Mouse (Mus musculus) liver, embryonic 12.5 days (tissue): Measurements from ENCODE around the gene Neil1. TPM values are rescaled to one million over a fixed set of nuclear protein-coding genes. Genes with fewer than 3 reads are reported as not detected.

ENCODE experiments used
- ATAC-seq: fragments of 200-750 bp; cut with Nextera tagmentation; 2 replicates; pipeline ENCODE4 v1.8.0; 2017; ENCODE audit warnings: moderate number of reproducible peaks, mild to moderate bottlenecking, moderate library complexity
- H3K27ac ChIP-seq: fragments of 300-500 bp; sonication (generic); 2 replicates; pipeline ENCODE4 v1.5.1; 2016; ENCODE audit warnings: mild to moderate bottlenecking
- H3K27me3 ChIP-seq: fragments of 300-500 bp; sonication (generic); replicated peaks from 2 replicates; pipeline ENCODE4 v1.6.1; 2016; ENCODE audit warnings: mild to moderate bottlenecking, moderate library complexity
- H3K36me3 ChIP-seq: fragments of 300-500 bp; sonication (generic); 2 replicates; pipeline ENCODE4 v1.6.1; 2016; ENCODE audit warnings: mild to moderate bottlenecking, moderate library complexity
- H3K4me1 ChIP-seq: fragments of 300-500 bp; sonication (generic); 2 replicates; pipeline ENCODE4 v1.6.1; 2016
- H3K4me2 ChIP-seq: fragments of 300-500 bp; sonication (generic); 2 replicates; pipeline ENCODE4 v1.6.1; 2016; ENCODE audit warnings: mild to moderate bottlenecking, moderate library complexity
- H3K4me3 ChIP-seq: fragments of 300-500 bp; sonication (generic); 2 replicates; pipeline ENCODE4 v1.5.1; 2016; ENCODE audit warnings: mild to moderate bottlenecking, moderate library complexity
- H3K9ac ChIP-seq: fragments of 300-500 bp; sonication (generic); 2 replicates; pipeline ENCODE4 v1.6.1; 2016; ENCODE audit warnings: mild to moderate bottlenecking, moderate library complexity
- H3K9me3 ChIP-seq: fragments of 300-500 bp; sonication (generic); replicated peaks from 2 replicates; pipeline ENCODE4 v1.6.1; 2016; ENCODE audit warnings: mild to moderate bottlenecking, moderate library complexity
- WGBS: fragments of 180-500 bp; shearing (Covaris S2); methylation state at CpG from one replicate; pipeline ENCODE4 v1.1.7; 2016; ENCODE audit not compliant: insufficient replicate concordance; 5-methylcytosine and 5-hydroxymethylcytosine counted together
- polyA plus RNA-seq: library from polyadenylated mRNA; unstranded; fragments of >200 nt; fragmentation: Nextera tagmentation; extraction: Ambion mirVana; gene quantifications from 2 replicates; pipeline ENCODE4 v1.2.1, GENCODE M21; 2016

Gene Neil1
- polyA plus RNA-seq = 2.2 and 2.5 TPM in 2 replicates

DNA sequence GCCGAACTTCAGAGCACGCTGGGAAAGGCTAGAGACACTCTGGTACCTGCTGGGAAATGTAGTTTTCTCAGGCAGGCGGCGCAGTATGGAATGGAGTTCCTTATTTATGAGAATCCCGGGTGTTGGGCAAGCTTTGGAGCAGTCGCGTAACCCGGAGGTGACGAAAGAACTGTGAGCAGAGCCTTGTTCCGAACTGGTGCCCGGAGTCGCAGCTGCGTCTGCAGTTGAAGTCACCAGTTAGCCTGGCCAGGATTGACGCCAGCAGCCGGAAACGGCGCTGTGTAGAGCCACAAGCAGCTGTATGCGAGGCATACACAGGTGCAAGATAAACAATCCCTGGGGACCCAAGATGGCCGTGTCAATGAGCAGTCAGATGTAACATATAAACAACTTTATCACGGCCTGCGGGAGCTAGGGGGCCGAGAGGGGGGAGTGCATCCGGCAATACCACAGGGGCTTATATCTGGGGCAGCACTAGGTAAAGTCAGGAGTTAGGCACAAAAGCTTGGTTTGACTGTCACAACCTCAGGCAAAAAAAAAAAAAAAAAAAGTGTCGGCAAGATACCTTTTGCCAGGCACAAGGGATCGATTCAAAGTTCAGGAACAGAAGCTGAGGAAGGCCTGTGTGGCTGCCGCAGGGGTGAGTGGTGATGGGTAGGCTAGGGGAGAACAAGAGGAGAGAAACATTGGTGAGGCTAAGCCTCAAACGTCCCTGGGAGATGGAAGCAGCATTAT lies at the start of gene Neil1:
Gene Neil1, minus strand, starts transcription at position 162 of the 735 bp plus-strand sequence.
- no peaks in the 10 kb centered on the region for H3K27me3 ChIP-seq
- H3K4me2 ChIP-seq = peak within 1 kb of the TSS; percentile 82
- H3K36me3 ChIP-seq = no peaks in the 10 kb centered on the region
- no peaks in the 10 kb centered on the region for H3K9me3 ChIP-seq
- peak within 1 kb of the TSS; percentile 81 for H3K27ac ChIP-seq
- peak within 1 kb of the TSS; percentile 65 for H3K4me3 ChIP-seq
- peaks cover 20% of the 10 kb centered on the region for H3K4me1 ChIP-seq
- peak within 1 kb of the TSS; percentile 71 for H3K9ac ChIP-seq
- WGBS = 2% methylated on average over 27 of the region's 27 CpGs
- ATAC-seq = peak; percentile 89

DNA sequence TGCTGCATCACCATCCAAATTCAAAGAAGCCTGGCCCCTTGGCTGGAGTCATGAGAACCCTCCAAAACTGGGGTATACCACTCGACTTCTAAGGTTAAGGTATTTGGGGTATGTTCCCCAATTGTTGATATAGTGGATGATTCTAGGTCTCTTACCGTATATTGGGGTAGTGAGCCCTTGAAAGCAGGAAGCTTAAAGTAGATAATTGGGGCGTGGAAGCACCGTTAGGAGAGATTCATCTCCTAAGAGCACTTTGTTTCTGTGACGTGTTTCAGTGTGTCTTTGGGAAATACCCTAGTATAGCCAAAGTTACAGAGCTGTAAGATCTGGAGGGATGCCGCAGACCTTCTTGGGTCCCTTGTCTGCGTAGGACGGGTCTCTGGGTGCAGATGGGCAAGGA lies 49.3 kb upstream of the Neil1 start:
- Histone ChIP-seq H3K9me3 (no peaks in the 10 kb centered on the region), H3K4me1 (no peaks in the 10 kb centered on the region), H3K27ac (no peak overlapping the region), H3K4me2 (no peak overlapping the region), H3K9ac (no peak overlapping the region), H3K27me3 (no peaks in the 10 kb centered on the region; the same call in 1 of the 2 replicates), H3K36me3 (no peaks in the 10 kb centered on the region), H3K4me3 (no peak overlapping the region)
- WGBS = 50% methylated on average over 8 of the region's 8 CpGs
- ATAC-seq = no peak

DNA sequence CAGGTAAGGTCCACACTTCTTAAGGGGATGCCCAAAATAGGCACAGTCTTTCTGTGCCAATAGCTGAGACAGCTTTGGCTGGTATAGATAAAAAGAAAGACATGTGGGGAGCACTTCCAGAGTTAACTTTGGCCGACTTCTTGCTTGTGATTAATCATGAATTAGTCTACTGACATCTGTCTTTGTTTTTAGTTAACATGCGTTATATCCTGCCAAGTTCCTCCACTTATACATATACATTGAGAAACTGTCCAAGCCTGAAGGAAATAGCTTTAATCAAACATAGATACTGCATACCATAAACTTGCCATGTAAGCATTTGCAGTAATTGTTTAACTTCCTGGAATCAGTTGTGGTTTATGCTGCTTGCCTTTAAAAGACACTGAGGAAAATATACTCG lies 48.6 kb upstream of the Neil1 start:
- Histone ChIP-seq H3K36me3 (no peaks in the 10 kb centered on the region), H3K4me1 (no peaks in the 10 kb centered on the region), H3K4me2 (no peak overlapping the region), H3K9ac (no peak overlapping the region), H3K27ac (no peak overlapping the region), H3K9me3 (no peaks in the 10 kb centered on the region), H3K4me3 (no peak overlapping the region), H3K27me3 (no peaks in the 10 kb centered on the region; the same call in 1 of the 2 replicates)
- WGBS = 54% methylated on average over 3 of the region's 3 CpGs
- ATAC-seq = no peak

DNA sequence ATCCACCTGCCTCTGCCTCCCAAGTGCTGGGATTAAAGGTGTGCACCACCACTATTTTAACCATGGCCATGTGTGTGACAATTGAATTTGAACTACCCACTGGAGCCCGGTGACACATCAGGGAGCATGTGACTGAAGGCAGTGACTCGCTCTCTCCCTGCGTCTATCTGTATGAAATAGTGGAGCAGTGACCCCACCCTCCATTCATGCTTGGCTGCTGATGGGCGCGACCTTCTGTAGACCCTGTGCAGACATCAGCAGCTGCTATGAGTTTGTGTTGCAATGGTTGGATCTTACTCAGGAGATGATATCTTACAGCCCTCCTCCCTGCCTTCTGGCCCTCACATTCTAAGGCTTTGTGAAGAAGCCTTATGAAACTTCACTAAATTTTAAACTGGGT lies 20.3 kb upstream of the Neil1 start:
- Histone ChIP-seq H3K27me3 (0 out of 2 replicates have a peak, but pooled peaks cover 4% of the 10 kb centered on the region), H3K27ac (no peak overlapping the region)
- WGBS = 63% methylated on average over 5 of the region's 5 CpGs

DNA sequence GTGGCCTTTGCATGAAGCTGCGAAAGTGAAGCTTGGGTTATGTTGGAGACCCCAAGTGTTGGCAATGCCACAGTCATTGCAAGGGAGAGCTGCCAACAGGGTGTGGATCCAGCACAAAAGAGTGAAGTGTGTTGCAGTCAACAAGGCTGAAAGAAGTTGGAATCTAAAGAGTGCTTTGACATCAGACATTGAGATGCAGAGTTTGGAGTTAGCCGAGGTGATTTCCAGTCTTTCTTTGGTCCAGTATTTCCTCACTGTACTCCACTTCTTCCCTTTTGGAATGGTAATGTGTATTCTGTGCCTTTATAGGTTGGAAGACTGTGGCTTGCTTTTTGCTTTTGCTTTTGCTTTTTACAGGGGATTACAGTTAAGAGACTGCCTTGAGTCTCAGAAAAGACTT lies 18.1 kb upstream of the Neil1 start:
- Histone ChIP-seq H3K4me1 (no peaks in the 10 kb centered on the region), H3K27me3 (0 out of 2 replicates have a peak, but pooled peaks cover 4% of the 10 kb centered on the region), H3K27ac (no peak overlapping the region), H3K4me3 (no peak overlapping the region), H3K4me2 (no peak overlapping the region), H3K9me3 (no peaks in the 10 kb centered on the region), H3K36me3 (no peaks in the 10 kb centered on the region), H3K9ac (no peak overlapping the region)
- ATAC-seq = no peak
- WGBS = 75% methylated on average over 2 of the region's 2 CpGs

More for the DNA sequence above, 20.3 kb upstream of the Neil1 start:
- Histone ChIP-seq H3K9me3 (no peaks in the 10 kb centered on the region), H3K4me1 (no peaks in the 10 kb centered on the region), H3K4me3 (no peak overlapping the region), H3K36me3 (no peaks in the 10 kb centered on the region), H3K9ac (no peak overlapping the region), H3K4me2 (no peak overlapping the region)
- no peak for ATAC-seq

DNA sequence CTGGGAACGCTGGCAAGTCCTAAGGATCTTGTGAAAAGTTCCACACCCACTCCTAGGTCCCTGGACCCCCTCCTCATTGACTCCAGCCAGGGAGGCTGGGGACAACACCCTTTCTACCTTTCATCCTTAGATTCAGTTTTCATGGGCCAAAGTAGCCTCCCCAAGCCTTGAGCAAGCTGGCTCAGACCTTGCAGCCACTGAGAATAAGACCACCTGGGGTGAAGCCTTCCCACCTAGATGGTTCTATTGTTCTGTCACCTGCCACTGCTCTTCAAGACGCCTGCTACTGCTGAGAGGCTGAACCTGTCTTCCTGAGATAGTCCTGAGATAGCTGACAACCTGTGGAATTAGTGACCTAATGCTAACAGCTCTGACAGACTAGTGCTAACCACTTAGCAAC lies 15.0 kb upstream of the Neil1 start:
- H3K4me3 ChIP-seq = no peak overlapping the region
- no peak overlapping the region for H3K27ac ChIP-seq
- no peak for ATAC-seq
- no peak overlapping the region for H3K4me2 ChIP-seq
- H3K9ac ChIP-seq = peak overlapping the region; percentile 3; the same call in 1 of the 2 replicates
- peaks cover 6% of the 10 kb centered on the region for H3K4me1 ChIP-seq
- WGBS = 36% methylated on average over 2 of the region's 2 CpGs
- H3K9me3 ChIP-seq = no peaks in the 10 kb centered on the region
- no peaks in the 10 kb centered on the region for H3K36me3 ChIP-seq
- 0 out of 2 replicates have a peak, but pooled peaks cover 4% of the 10 kb centered on the region for H3K27me3 ChIP-seq

DNA sequence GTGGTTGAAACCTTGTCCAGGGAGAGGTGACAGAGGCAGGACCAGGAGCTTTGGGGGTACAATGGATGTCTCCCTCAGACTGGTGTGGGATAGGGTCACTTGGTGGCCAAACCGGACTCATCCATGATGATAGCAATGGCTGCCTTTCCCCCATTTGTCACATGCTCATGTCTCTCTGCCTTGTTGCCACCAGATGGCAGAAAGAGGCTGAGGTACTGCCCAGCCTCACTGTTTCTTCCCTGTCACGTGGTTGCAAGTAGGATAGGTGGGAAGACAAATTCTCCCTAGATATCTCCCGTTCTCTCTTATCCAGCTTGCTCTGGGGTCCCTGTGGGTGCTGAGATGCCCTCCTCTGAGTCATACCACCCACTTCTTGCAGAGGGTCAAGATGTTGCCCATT lies 14.4 kb upstream of the Neil1 start:
- Histone ChIP-seq H3K4me2 (no peak overlapping the region), H3K4me3 (no peak overlapping the region), H3K27ac (no peak overlapping the region), H3K4me1 (peaks cover 10% of the 10 kb centered on the region), H3K9me3 (no peaks in the 10 kb centered on the region), H3K36me3 (no peaks in the 10 kb centered on the region), H3K27me3 (0 out of 2 replicates have a peak, but pooled peaks cover 4% of the 10 kb centered on the region), H3K9ac (peak overlapping the region; percentile 3; the same call in 1 of the 2 replicates)
- no peak for ATAC-seq
- WGBS = 13% methylated on average over 3 of the region's 3 CpGs

DNA sequence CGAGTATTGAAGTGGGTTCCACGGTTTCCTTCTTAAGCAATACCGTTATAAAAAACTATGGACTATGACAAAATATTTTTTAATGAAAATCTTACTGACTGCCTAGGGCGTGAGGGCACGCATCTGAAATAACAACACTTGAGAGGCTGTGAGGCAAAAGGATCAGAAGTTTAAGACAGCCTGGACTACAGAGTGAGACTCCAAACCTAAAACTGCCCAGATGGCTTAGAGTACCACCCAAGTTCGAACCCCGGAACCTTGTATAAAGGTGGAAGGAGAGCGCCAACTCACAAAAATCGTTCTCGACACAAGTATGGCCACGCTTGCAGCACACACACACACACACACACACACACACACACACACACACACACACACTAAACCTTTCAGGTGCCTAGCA lies 10.4 kb upstream of the Neil1 start:
- no peak overlapping the region; the same call in 1 of the 2 replicates for H3K27ac ChIP-seq

DNA sequence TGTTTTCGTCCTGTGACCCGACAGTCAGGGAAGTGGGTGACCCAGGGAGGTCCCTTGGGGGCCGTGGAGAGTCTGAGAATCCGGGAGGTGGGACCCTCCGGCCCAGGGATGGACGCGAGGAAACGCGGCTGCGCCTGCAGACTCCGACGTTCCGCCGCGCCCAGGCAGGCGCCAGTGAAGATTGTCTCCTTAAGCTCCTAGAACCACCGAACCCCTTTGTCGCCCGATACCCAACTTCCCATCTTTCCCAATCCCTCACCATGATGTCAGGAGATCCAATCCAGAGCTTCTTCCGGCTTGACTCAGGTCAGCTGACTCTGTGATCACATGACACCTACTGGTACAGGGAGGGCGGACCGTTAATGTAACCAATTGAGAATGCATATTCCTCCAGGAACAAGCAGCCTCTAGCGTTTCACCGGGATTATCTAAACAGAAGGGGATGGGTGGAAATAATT lies 9.9 kb upstream of the Neil1 start, which contains the start of gene Commd4:
Gene Commd4, minus strand, starts transcription at position 319 of the 458 bp plus-strand sequence.
- H3K4me1 ChIP-seq = peaks cover 17% of the 10 kb centered on the region
- under 1% methylated on average over 24 of the region's 24 CpGs for WGBS
- H3K4me3 ChIP-seq = peak within 1 kb of the TSS; percentile 84
- no peaks in the 10 kb centered on the region for H3K27me3 ChIP-seq
- H3K36me3 ChIP-seq = peaks cover 20% of the 10 kb centered on the region
- H3K9me3 ChIP-seq = no peaks in the 10 kb centered on the region
- H3K27ac ChIP-seq = peak within 1 kb of the TSS; percentile 50; the same call in 1 of the 2 replicates
- peak within 1 kb of the TSS; percentile 87 for H3K4me2 ChIP-seq
- peak; percentile 80 for ATAC-seq
- H3K9ac ChIP-seq = peak within 1 kb of the TSS; percentile 78

More for the DNA sequence above, 10.4 kb upstream of the Neil1 start:
- Histone ChIP-seq H3K9ac (peak overlapping the region; percentile 78), H3K4me2 (peak overlapping the region; percentile 87), H3K36me3 (peaks cover 20% of the 10 kb centered on the region), H3K27me3 (0 out of 2 replicates have a peak, but pooled peaks cover under 1% of the 10 kb centered on the region), H3K4me3 (peak overlapping the region; percentile 84), H3K9me3 (no peaks in the 10 kb centered on the region), H3K4me1 (peaks cover 17% of the 10 kb centered on the region)
- 34% methylated on average over 11 of the region's 11 CpGs for WGBS
- ATAC-seq = no peak

DNA sequence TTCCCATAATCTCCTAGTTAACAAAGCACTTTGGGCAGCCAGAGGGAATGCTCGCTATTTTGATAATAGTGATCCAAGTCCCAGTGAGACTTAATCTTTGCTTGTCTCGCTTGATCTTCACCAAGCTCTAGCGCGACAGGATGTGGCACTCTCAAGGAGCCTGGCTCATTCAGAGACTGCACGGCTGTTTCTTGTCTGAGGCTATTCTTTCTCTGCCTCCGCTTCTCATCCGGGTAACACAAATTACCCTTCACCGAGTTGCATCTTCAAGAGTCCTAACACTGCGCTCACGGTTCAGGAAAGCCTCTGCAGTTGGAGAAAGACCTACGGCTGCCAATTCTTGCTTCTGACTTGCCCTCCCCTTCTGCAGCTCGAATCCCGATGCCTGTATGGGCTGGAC lies 9.4 kb upstream of the Neil1 start:
- H3K36me3 ChIP-seq = peaks cover 20% of the 10 kb centered on the region
- peak overlapping the region; percentile 84 for H3K4me3 ChIP-seq
- peak overlapping the region; percentile 78 for H3K9ac ChIP-seq
- 22% methylated on average over 13 of the region's 13 CpGs for WGBS
- no peaks in the 10 kb centered on the region for H3K9me3 ChIP-seq
- peak overlapping the region; percentile 87 for H3K4me2 ChIP-seq
- no peaks in the 10 kb centered on the region for H3K27me3 ChIP-seq
- no peak for ATAC-seq
- no peak overlapping the region for H3K27ac ChIP-seq
- H3K4me1 ChIP-seq = peaks cover 17% of the 10 kb centered on the region

DNA sequence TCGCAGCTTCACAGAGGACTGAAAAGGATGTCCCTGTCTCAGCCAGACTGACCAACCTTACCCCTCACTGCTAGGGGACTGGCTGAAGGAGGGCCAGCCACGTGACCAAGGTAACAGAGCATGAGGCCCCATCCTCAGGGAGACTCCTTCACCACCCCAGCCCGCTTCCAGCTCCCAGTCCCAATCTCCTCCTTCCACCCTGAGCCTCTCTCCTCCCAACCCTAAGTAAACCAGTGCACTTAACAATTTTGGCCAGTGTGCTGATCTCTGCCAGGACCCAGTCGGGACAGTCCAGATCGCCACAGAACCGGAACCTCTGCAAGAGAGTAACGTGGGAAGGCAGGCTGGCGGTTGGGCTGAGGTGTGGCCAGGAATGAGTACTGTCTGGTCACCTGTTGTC lies 8.7 kb upstream of the Neil1 start:
- no peak overlapping the region for H3K27ac ChIP-seq
- peak overlapping the region; percentile 87 for H3K4me2 ChIP-seq
- peaks cover 20% of the 10 kb centered on the region for H3K36me3 ChIP-seq
- H3K9ac ChIP-seq = no peak overlapping the region
- peaks cover 17% of the 10 kb centered on the region for H3K4me1 ChIP-seq
- peak overlapping the region; percentile 84; the same call in 1 of the 2 replicates for H3K4me3 ChIP-seq
- H3K27me3 ChIP-seq = no peaks in the 10 kb centered on the region
- H3K9me3 ChIP-seq = no peaks in the 10 kb centered on the region
- WGBS = 80% methylated on average over 8 of the region's 8 CpGs
- ATAC-seq = no peak

DNA sequence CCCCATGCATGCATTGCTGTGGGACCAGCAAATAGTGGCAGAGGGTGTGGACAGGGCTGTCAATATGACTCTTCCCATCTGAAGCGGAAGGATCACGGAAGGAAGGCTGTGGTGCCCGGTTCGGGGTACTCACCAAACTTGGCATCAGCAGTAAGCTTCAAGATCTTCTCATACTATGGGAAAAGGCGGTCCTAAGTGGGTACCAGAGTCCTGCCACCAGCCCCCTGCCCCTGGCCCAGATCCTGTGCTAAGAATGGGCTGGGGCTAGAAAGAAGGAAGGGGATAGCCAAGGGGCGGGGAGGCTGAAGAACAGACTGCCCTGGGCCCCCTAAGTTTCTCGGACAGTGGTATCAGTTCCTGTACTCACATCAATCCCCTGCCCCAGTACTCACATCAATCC lies 8.3 kb upstream of the Neil1 start:
- no peak for ATAC-seq
- H3K4me1 ChIP-seq = peaks cover 17% of the 10 kb centered on the region
- no peaks in the 10 kb centered on the region for H3K27me3 ChIP-seq
- peaks cover 20% of the 10 kb centered on the region for H3K36me3 ChIP-seq
- no peak overlapping the region for H3K4me2 ChIP-seq
- no peak overlapping the region for H3K9ac ChIP-seq
- H3K27ac ChIP-seq = no peak overlapping the region
- H3K4me3 ChIP-seq = no peak overlapping the region
- no peaks in the 10 kb centered on the region for H3K9me3 ChIP-seq
- 88% methylated on average over 7 of the region's 7 CpGs for WGBS
